In genomic region chr2:125354587-125354986, GRCm38 (mm10) we compare ENCODE assay signal across 12 mouse cellular contexts.
A peak's percentile ranks its signal among the peaks of the same experiment; 100 is the strongest.
DNase-seq lines count a peak whose midpoint lies in the region; ATAC-seq and TF ChIP-seq lines count a peak whose summit lies in the region.
"Had no signal": no experiment of that assay in that cellular context is flagged by ENCODE, and none has a peak within 500 bp of the region (broad histone marks: within the 10 kb centered on the region; RNA-seq: fewer than 3 reads in every experiment).

No protein-coding gene starts in this region.

- TF ChIP-seq CTCF in kidney, postnatal 0 days (IDR thresholded peaks at IDR 0.05; ENCODE audit: low read depth) = no peak
- TF ChIP-seq CTCF in midbrain, postnatal 0 days (IDR thresholded peaks at IDR 0.05) = no peak

- no peak overlapping the region for H3K9ac ChIP-seq in kidney, postnatal 0 days (ENCODE audit: low read depth, low read length)
- H3K9ac ChIP-seq in midbrain, postnatal 0 days (replicated peaks; ENCODE audit: low read length, poor library complexity, severe bottlenecking) = no peak overlapping the region
- H3K9ac ChIP-seq: hindbrain, embryonic 14.5 days; liver, embryonic 14.5 days; neural tube, embryonic 12.5 days had no signal

- H3K4me1 ChIP-seq in kidney, postnatal 0 days (replicated peaks; ENCODE audit: insufficient read depth, low read length) = no peaks in the 10 kb centered on the region
- H3K4me1 ChIP-seq in midbrain, postnatal 0 days (ENCODE audit: insufficient read depth, low read length) = no peaks in the 10 kb centered on the region
- peaks cover 14% of the 10 kb centered on the region for H3K4me1 ChIP-seq in midbrain, embryonic 10.5 days
- H3K4me1 ChIP-seq: neural tube, embryonic 12.5 days had no signal

- no peak overlapping the region for H3K4me2 ChIP-seq in kidney, postnatal 0 days (ENCODE audit: low read length)
- no peak overlapping the region for H3K4me2 ChIP-seq in midbrain, postnatal 0 days (ENCODE audit: low read depth, low read length, poor library complexity, severe bottlenecking)
- H3K4me2 ChIP-seq: hindbrain, embryonic 14.5 days; neural tube, embryonic 12.5 days had no signal

- 84% methylated on average over 11 of the region's 11 CpGs for WGBS in kidney, postnatal 0 days
- 86% methylated on average over 11 of the region's 11 CpGs for WGBS in midbrain, postnatal 0 days
- 87% methylated on average over 11 of the region's 11 CpGs for WGBS in midbrain, embryonic 10.5 days

- no peaks in the 10 kb centered on the region for H3K36me3 ChIP-seq in kidney, postnatal 0 days (ENCODE audit: insufficient read depth, low read length)
- H3K36me3 ChIP-seq in midbrain, postnatal 0 days (ENCODE audit: insufficient read depth, low read length) = peaks cover 16% of the 10 kb centered on the region
- H3K36me3 ChIP-seq in midbrain, embryonic 10.5 days = peaks cover 12% of the 10 kb centered on the region
- H3K36me3 ChIP-seq: neural tube, embryonic 12.5 days had no signal

- H3K27ac ChIP-seq in kidney, postnatal 0 days = peak overlapping the region; percentile 62; the same call in 1 of the 2 replicates
- H3K27ac ChIP-seq in midbrain, postnatal 0 days (ENCODE audit: low read depth, low read length) = no peak overlapping the region
- H3K27ac ChIP-seq in midbrain, embryonic 10.5 days (replicated peaks) = no peak overlapping the region
- H3K27ac ChIP-seq: hindbrain, embryonic 14.5 days; liver, embryonic 14.5 days; neural tube, embryonic 12.5 days had no signal

- no peaks in the 10 kb centered on the region for H3K9me3 ChIP-seq in kidney, postnatal 0 days (replicated peaks; ENCODE audit: low read length)
- H3K9me3 ChIP-seq in midbrain, postnatal 0 days (ENCODE audit: low read length) = no peaks in the 10 kb centered on the region
- no peaks in the 10 kb centered on the region for H3K9me3 ChIP-seq in midbrain, embryonic 10.5 days (replicated peaks)
- H3K9me3 ChIP-seq: neural tube, embryonic 12.5 days had no signal

- intact Hi-C loops in heart, postnatal 25 days (cut with DNase I) = no loop called here

- no peak for ATAC-seq in kidney, postnatal 0 days (replicated peaks; ENCODE audit: low FRiP score, low read depth)
- ATAC-seq in midbrain, postnatal 0 days (ENCODE audit: low FRiP score) = no peak

- peak; percentile 72 for DNase-seq in heart, adult 11 months
- no peak for DNase-seq in heart, postnatal 25 days (ENCODE audit: low spot score)
- DNase-seq in kidney, postnatal 0 days (ENCODE audit: low spot score) = peak; percentile 18
- DNase-seq in kidney, adult 18-20 months = no peak
- DNase-seq in midbrain, postnatal 0 days (ENCODE audit: low spot score) = peak; percentile 6
- DNase-seq in midbrain, embryonic 10.5 days (ENCODE audit: low spot score) = no peak
- no peak for DNase-seq in left cerebral cortex, adult 18-20 months (ENCODE audit: low spot score in 2 of 2)
- DNase-seq: kidney, postnatal 36 days; right cerebral cortex, postnatal 25 days had no signal

- H3K4me3 ChIP-seq in kidney, postnatal 0 days (replicated peaks; ENCODE audit: low read depth, low read length) = no peak overlapping the region
- H3K4me3 ChIP-seq in midbrain, postnatal 0 days (ENCODE audit: low read depth, low read length) = no peak overlapping the region
- H3K4me3 ChIP-seq in midbrain, embryonic 10.5 days = no peak overlapping the region
- H3K4me3 ChIP-seq: neural tube, embryonic 12.5 days had no signal

- no peaks in the 10 kb centered on the region for H3K27me3 ChIP-seq in kidney, postnatal 0 days (ENCODE audit: insufficient read depth, low read length)
- no peaks in the 10 kb centered on the region for H3K27me3 ChIP-seq in midbrain, postnatal 0 days (ENCODE audit: insufficient read depth, low read length)
- H3K27me3 ChIP-seq in midbrain, embryonic 10.5 days (ENCODE audit: low read depth, poor library complexity, severe bottlenecking) = no peaks in the 10 kb centered on the region
- H3K27me3 ChIP-seq: neural tube, embryonic 12.5 days had no signal

Comparison
In these comparisons a context has a peak if more than half of its experiments do, and no peak if none do; other contexts are left out.
1. DNase-seq: peak in heart, adult 11 months (single experiment), kidney, postnatal 0 days (single experiment) and midbrain, postnatal 0 days (single experiment); none in heart, postnatal 25 days (single experiment), kidney, adult 18-20 months (single experiment), midbrain, embryonic 10.5 days (single experiment) and left cerebral cortex, adult 18-20 months (0 of 2).